Mouse (Mus musculus) 416B (cell line): ENCODE measurements at regions not wholly inside any gene's neighbourhood (a gene's known extent, or its start where the extent isn't known, plus 50 kb on each side); places are given as distances from the start of the nearest gene placed in this dataset.
"Not testable (repeated sequence)": the region's sequence is repeated elsewhere in the genome, so short reads cannot be mapped to it uniquely, and the experiment has no call there.

Experiments used
- DNase-seq: peaks from one replicate; pipeline ENCODE4 v3.0.0; 2011; ENCODE audit warnings: low read depth

DNA sequence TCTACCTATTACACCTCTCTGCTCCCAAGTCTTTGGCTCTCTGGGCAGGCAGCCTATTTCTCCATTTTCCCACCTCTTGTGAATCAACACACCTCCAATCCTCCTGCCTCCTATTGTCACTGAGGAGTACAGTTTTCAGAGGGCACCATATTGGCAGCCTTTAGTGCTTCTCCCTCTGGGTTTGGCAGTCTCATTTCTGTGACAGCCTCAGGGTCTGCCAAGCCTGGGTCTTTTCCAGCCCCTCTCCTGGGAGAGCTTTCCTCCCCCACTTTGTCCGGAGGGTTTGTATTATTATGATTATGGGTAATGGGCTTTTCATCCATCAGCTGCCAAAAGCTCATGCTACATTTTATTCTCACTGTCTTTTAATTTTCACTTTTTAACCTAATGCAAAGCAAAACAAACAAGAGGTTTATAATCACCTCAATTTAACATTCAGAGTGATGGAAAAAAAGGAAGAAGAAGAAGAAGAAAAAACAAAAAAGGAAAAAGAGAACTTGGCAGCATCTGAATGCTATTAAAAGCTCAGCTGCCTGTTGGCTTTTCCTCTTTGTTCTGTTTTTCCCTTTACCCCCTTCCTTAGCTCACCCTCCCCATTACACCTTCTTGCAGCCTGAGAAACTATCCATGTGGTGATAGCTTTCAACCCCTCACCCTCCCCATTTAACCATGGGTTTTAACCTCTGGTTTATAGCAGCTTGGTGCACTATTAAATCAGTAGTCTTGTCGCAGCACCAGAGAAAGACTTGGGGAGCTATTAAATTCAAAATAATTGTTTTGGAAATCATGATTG lies 790.5 kb upstream of the Cdh8 start:
- no peak for DNase-seq

DNA sequence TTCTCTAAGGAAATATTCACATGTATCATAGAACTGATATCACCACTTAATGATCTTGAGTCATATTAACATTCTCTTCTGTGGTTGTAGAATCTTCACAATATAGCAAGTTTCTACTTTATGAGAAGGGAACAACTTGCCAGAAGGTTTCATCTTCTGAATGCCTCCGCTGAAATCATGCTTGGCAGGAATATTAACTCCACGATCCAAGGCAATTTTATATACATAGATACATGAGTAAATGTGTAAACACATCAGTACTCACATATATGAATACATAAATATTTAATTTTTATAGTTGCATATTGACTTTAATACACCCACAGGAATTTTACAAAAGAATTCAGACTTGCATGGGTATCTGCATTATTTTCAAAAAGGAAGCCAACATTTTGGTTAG lies 777.0 kb upstream of the Cdh8 start:
- DNase-seq, result no peak

DNA sequence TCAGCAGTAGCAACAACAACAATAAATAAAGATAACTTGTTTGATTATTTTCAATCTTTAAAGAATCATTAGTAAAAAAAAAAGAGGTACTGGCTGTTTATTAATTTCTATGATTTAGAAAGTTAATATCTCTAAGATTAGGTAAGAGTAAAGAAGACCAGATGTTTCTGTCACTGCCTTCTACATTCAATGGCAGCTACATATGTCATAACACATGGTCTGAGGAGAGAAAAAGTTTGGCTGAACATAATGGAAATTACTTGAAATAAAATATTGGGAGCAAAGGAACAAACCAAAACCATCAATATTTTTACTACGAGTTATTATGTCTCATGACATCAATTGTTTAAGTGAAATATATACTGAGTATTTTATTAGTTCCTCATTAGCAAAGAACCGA lies 774.4 kb upstream of the Cdh8 start:
- DNase-seq, result no peak

DNA sequence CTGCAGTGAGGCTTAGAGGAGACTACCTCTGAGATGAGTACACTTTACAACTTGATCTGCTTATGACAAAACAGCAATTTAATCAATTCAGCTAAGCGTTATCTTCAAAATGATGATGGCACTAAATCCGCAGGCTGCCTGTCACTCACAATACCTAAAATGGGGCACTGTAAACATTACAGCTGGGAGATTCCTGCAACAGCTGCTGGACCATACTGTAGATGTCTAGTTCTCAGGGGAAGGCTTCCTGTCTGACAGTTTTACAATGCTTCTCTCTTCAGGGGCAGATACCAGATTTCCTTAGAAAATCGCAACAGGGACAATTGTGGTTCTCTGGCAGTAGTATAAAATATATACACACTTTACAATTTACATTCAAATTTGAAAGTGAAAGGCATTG lies 771.7 kb upstream of the Cdh8 start:
- no peak for DNase-seq

DNA sequence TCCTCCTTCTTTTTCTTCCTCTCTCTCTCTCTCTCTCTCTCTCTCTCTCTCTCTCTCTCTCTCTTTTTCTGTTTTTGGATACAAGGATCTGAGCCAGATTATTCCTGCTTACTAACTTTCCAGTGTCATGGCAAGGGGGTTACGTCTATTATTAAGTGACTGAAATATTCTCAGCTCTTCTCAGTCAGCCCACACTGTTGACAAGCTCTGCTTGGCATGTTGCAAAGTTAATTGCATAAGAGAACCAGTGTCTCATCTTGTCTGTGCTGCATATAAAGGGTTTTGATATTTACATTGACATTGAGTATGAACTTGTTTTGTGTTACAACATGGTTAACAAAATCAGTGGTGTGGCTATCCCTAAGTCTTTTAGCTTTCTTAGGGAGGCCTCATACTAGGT lies 760.2 kb upstream of the Cdh8 start:
- no peak for DNase-seq

DNA sequence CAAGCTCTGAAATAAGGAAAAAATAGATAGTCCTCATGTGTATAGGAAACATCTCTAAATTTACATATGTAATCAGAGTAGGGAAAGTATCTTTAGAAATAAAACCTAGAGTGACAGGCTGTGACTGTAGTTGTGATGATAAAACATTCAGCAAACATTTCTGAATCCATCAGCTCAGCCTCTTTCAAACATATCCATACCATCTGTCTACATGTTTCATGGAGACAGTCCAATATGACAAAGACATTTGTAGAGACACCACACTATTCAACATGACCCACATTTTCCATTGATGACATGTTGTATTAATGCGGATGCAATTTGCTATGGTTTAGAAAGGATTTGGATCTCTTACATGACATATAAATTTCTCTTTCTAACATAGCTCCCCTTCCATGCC lies 729.1 kb upstream of the Cdh8 start:
- DNase-seq, result no peak

DNA sequence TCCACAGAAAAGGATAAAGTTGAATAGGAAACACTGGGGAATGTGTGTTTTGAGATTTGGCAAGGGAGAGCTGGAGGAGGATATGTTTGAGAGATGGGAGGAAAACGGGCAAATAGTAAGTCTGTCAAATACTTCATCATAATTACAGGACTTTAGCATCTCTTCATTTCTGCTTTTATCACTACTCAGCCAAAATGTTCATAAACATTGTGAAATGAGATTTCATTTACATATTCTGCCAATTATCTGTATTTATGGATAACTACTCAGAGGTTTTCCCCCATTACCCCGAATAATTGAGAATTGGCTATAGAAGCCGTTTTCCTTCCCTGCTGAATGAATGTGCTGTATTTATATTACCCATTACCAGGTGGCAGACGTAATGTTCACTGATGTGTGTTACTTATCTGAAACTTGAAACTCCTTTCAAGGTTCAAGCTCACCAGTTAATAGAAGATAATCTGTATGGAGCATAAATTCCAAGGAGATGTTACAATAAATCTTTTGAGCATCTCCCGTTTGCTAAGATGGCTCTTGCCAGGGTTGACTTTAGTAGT lies 727.9 kb upstream of the Cdh8 start:
- no peak for DNase-seq

DNA sequence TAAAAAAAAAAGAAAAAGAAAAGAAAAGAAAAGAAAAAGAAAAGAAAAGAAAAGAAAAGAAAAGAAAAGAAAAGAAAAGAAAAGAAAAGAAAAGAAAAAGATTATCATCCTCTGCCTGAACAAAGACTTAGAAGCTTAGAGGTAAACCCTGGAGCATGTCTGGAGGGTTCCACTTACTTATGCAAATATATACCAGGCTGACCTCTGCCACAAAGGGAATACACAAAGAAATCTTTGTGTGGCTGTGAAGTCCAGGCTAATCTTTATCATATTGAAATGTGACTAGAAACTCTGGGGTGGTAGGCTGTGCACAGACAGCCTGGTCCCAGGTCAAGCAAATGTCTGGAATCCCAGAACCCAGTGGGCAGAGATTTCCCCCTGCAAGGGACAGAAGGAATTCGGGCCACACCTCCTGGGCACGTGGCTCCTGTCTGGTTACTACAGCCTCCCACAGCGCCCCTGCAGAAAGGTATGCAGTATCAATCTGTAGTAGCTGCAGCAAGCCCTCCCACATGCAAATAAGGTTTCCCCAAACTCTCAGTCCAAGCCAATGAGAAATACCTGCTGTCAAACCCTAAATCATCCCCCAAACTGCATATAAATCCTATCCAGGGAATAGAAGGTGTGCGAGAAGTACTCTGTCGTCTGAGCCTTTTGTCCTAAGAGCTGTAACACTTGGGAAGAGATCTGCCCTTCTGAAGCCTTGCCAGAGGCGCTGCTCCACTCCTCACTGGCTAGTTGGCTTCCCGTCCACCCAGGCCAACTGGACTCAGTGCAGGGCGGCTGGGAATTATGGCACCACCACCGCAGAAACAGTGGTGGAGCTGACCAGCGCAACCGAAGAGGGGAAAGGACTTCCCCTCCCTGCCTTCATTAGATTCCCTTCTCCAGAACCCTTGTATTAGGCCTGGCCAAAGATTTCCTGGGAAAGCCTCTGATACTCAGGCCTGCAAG lies 688.4 kb upstream of the Cdh8 start:
- no peak for DNase-seq

DNA sequence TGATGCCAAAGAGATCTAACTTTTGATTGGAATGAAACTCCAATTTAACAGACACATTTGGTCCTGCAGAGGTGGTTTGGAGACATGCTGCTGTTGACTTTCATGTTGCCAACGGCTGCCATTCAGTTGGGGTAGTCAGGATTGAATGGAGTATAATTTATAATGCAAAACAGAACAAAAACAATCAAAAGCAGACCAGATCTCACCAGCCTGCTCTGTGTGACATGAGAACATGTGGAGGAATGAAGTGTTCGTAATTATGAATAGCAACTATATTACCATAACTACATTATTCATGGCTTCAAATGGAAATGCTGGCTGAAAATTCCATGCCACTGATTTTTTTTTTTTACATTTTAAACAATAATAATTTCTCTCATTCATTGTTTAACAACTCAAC lies 685.7 kb upstream of the Cdh8 start:
- no peak for DNase-seq

DNA sequence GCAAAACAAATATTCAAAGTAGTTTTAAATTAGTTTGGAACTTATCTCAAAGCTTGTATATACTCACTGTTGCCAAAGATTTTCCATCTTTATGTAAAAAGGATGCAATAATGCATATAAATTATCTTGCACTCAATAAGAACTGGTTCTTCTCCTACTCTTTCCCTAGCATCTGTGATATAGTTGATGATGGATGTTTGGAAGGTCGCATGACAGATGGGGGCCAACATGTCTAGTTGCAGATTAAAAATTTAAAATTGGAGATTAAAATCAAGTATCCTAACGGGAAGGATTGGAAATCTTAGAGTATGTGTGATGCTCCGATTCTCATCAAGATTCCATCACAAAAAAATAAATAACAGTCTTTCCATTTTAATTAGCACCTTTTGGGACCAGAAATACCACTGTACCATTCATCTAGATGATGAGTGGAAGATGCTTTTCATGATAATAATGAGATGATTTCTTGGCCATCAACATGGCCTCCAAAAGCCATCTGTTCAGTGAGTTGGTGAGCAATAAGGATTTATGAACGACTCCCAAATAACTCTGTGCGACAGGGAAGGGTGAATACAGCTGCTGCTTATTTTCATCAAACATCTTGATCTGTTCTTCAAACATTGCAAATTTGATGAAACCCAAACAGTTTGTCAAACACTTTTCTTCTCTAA lies 655.9 kb upstream of the Cdh8 start:
- DNase-seq, result no peak

DNA sequence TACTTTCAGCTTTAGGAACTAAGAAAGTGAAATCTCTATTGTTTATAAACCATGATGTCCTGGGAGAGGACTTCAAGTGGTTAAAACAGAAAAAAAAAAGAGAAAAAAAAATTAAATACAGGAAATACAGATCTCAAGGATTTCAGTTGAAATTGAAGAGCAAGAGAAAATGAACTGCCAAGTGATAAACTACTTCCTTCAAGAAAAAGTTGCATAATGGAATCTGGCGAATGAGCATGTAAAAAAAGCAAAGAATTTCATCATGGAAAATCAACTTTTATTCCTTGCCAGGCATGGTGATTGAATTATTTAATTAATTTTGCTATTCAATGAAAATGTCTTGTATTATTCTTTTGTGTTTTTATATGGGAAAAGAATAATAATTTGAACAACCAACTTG lies 653.5 kb upstream of the Cdh8 start:
- no peak for DNase-seq

DNA sequence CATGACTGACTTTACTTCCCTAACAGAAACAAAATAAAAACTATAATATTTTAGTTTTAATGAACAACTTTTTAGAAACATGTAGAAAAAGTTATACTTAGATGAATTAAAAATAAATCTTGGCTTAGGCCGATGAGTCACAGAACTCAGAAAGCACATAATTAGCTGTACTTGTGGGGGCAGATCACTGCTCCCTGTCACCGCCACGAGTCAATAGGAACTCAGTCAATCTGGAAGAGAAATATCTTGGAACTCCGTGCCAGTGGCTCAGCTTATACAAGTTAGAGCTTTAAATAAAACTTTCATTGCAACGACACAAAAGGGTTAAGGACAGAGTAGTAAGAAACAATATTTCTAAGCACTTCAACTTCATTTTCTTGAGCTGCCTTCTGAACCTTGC lies 622.7 kb upstream of the Cdh8 start:
- no peak for DNase-seq

DNA sequence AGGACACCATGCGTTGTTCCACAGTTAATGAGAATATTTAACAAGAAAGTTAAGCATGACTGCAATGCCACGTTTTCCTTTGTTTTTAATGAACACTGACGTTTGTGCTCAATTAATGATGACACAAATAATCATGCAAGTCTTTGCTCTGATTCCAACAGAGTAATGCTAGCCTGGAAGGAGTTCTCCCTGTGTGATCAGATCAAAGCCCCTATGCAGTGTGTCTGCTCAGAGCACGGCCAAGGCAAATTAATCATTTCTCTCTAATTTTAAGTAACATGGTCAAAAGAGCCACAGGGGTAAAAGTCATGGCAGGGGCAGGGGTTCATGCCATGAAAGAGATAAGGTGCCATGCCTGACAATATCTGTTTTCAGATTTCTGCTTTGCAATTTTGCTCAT lies 618.2 kb upstream of the Cdh8 start:
- no peak for DNase-seq

DNA sequence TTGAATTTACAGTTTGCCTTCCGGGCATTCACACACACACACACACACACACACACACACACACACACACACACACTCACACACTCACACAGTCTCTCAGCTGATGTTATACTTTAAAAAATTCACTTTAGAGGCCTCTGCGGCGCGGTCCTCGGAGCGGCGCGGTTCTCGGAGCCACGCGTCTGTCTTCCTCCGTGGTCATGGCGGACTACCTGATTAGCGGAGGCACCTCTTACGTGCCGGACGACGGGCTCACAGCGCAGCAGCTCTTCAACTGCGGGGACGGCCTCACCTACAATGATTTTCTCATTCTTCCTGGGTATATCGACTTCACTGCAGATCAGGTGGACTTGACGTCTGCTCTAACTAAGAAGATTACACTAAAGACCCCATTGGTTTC lies 614.1 kb upstream of the Cdh8 start:
- not testable (repeated sequence) for DNase-seq

DNA sequence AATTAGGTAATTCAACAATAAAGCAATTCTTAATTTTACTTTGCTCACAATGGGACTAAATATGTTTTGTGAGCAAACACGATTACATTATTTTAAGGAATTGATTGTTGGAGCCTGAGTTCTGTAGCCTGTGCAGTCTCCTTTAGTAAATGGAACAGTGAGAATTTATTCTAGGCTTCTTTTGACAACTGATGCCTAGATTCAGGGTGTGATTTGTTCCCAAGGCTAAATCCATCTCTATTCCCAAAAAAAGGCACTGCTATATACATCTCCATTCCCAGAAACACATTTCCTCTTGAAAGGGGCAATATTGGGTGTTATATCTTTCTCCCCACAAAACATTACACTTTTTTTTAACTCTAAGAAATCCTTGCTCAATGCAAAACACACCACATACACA lies 599.4 kb upstream of the Cdh8 start:
- no peak for DNase-seq

DNA sequence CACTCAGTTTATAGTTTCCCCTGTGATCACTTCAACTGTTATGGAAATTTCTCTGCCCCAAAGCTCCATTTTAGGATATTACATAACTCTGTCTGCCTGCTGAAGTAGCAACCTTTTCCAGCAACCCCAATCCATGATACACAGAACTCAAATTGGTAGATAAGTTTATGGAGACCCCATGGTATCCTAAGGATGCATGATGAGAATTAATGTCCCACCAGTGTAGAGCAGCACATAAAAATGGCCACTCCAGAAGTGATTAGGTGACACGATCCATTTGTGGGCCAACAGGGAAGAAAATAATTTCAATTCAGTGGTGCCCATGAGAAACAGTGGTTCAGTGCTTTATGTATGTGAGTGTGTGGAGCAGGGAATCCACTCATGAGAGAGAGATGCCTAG lies 583.3 kb upstream of the Cdh8 start:
- no peak for DNase-seq

DNA sequence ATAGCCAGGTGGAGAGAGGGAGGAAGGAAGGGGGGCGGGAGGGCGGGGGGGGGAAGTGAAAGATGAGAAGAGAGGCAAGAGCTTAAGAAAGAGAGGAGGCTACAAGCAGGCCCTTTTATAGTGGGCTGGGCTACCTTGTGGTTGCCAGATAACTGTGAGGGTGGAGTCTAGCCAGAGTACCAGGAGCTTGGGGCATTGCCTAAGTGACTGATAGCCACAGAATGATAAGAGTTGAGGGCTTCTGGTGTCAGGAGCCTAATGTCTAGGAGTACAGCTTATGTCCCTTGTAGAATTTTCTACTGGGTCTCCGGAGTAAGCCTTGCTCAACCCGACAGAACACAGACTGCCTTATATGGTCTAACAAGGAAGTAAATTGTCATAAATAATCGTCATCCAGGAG lies 567.4 kb upstream of the Cdh8 start:
- DNase-seq, result peak; percentile 0

DNA sequence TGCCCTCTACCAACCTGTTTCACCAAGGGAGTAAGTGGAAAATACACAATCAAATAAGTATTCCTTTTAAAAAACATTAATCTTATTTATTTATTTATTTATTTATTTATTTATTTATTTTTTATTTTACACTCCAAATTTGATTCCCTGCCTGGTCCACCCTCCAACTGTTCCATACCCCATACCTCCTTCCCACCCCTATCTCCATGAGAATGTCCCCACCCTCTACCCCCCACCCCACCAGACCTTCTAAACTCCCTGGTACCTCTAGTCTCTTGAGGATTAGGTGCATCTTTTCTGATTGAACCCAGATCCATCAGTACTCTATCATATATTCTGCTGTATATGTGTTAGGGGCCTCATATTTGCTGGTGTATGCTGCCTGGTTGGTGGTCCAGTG lies 538.4 kb upstream of the Cdh8 start:
- DNase-seq, result no peak

DNA sequence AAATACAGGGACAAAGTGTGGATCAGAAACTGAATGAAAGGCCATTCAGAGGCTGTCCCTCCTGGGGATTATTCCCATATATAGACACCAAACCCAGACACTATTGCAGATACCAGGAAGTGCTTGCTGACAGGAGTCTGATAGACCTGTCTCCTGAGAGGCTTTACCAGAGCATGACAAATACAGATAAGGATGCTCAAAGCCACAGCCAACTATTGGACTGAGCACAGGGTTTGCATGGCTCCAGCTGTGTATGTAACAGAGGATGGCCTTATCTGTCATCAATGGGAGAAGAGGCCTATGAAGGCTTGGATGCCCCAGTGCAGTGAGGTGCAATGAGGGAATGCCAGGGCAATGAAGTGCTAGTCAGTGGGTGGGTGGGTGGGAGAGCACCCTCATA lies 537.6 kb upstream of the Cdh8 start:
- no peak for DNase-seq

DNA sequence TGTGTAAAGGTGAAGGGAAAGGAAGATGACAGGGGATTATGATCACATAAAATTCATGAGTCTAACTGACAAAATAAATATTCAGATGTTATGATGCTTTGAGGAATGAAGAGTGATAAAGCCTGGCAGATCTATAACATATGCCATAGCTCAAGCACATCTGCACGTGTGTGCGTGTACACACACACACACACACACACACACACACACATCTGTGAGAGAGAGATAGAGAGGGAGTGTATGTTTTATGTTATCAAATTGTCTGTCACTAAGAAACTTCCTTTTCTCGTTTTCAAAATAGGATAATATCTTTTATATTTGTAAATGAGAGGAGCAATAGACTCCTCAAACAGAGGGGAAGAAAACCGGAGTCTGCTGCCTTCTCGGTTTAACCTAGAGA lies 516.9 kb upstream of the Cdh8 start:
- DNase-seq, result no peak
